Mouse (Mus musculus): ENCODE measurements around the gene Ly6f. TPM values are rescaled to one million over a fixed set of nuclear protein-coding genes. Genes with fewer than 3 reads are reported as not detected.

Gene Ly6f
- polyA plus RNA-seq (2017; shearing (Covaris generic)) = not detected

GRCm38 (mm10) chr15:75268121-75268520 is at the start of gene Ly6f:
Gene Ly6f, plus strand, starts transcription at chr15:75268421.

Other genes starting within 250 kb of the Ly6f start
- 28.2 TPM for gene Ly6c1, start 219.6 kb upstream of the Ly6f start, polyA plus RNA-seq (2017; shearing (Covaris generic))
- 533 TPM for gene Ly6c2, start 156.5 kb upstream of the Ly6f start, polyA plus RNA-seq (2017; shearing (Covaris generic))
- not detected for gene Ly6g, start 113.2 kb upstream of the Ly6f start, polyA plus RNA-seq (2017; shearing (Covaris generic))
- gene BC025446, start 52.0 kb upstream of the Ly6f start, polyA plus RNA-seq (2017; shearing (Covaris generic)) = not detected